Mouse (Mus musculus): Measurements from ENCODE around the gene 4930523C07Rik.

DNA sequence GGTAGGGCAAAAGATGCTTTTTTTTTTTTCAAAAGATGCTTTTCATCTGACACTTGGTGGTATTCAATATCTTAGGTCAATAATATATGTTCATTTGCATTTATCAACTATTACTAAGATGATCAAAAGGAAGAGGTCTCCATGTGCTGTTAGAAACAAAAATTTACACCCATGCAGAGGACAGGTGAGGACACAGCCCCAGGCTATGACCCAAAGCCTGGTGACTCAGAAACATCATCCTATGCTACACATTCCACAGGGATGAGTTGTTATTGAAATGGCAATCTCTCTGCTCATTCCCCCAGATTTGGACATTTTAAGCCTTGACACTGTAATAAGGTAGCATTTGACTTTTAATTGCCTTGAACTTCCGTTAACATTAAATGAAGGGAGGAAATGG lies 15.7 kb downstream of the 4930523C07Rik start:
- TF ChIP-seq CTCF (IDR thresholded peaks at IDR 0.05; ENCODE audit: borderline replicate concordance, insufficient read depth, low read length) (no peak), POLR2A (IDR thresholded peaks at IDR 0.05; ENCODE audit: low read depth, low read length) (no peak)

Measured in embryonic fibroblast, embryonic 13.5 days (primary cell).